Mouse (Mus musculus) cerebellum, adult 2 months (tissue): ENCODE results near the gene Snd1. TPM values are rescaled to one million over a fixed set of nuclear protein-coding genes. Genes with fewer than 3 reads are reported as not detected.

ENCODE experiments used
- DNase-seq, 2 experiments: peaks; one replicate each; pipeline ENCODE4 v3.0.0; 2021
- H3K27ac ChIP-seq: fragments of 200-500 bp; 2 replicates; pipeline ENCODE4 v1.5.1; 2012; ENCODE audit warnings: low read length, control low read depth, inconsistent platforms; ENCODE audit not compliant: insufficient read depth
- H3K27me3 ChIP-seq: fragments of 200-500 bp; 2 replicates; pipeline ENCODE4 v1.6.1; 2012; ENCODE audit warnings: inconsistent platforms, mild to moderate bottlenecking, low read length, moderate library complexity; ENCODE audit not compliant: control insufficient read depth, insufficient read depth
- H3K4me1 ChIP-seq: fragments of 200-500 bp; 2 replicates; pipeline ENCODE4 v1.6.1; 2011; ENCODE audit warnings: low read length; ENCODE audit not compliant: control insufficient read depth, insufficient read depth
- H3K4me3 ChIP-seq: fragments of 200-500 bp; replicated peaks from 2 replicates; pipeline ENCODE3; 2011; ENCODE audit warnings: mild to moderate bottlenecking, low read depth, low read length, control low read depth; ENCODE audit not compliant: insufficient read depth
- CTCF ChIP-seq: fragments of 200-500 bp; IDR thresholded peaks from 2 replicates; pipeline ENCODE4 v1.5.1; 2011; ENCODE audit warnings: low read depth, mild to moderate bottlenecking, control low read depth, low read length, moderate library complexity, borderline replicate concordance; ENCODE audit not compliant: insufficient read depth
- POLR2A ChIP-seq: fragments of 200-500 bp; IDR thresholded peaks from 2 replicates; pipeline ENCODE4 v1.6.1; 2011; ENCODE audit warnings: low read length, control low read depth, borderline replicate concordance; ENCODE audit not compliant: insufficient read depth
- WGBS: fragments of 180-500 bp; shearing (Covaris S2); methylation state at CpG from one replicate; pipeline ENCODE4 v1.1.7; 2018; 5-methylcytosine and 5-hydroxymethylcytosine counted together
- polyA plus RNA-seq: library from polyadenylated mRNA; depleted of rRNA; stranded (reverse); fragments of >200 nt; gene quantifications from 2 replicates; pipeline ENCODE4 v1.2.3, GENCODE M21; 2012

Gene Snd1
- polyA plus RNA-seq, 1 experiment: 57.0 TPM

DNA sequence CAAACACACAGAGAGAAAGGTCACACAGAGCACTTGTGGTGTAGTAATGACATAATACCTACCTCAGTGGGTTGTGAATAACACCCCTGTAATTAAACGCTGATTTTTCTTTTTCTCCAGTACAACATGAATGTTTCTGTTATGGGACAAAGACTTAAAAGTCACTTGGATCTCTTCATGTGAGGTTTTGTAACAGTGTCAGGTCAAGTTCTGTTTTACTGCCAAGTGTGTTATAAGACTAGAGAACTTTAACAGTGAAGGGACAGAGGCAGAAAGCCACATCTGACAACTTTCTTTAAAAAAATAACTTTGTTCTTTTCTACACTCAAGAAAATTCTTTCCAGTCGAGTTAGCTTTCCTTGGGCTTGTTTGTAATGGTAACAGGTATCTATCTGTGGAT lies 97.0 kb downstream of the Snd1 start:
- WGBS: 88% methylated on average over 2 of the region's 2 CpGs
- peaks cover 5% of the 10 kb centered on the region for H3K4me1 ChIP-seq
- no peak overlapping the region for H3K27ac ChIP-seq
- no peaks in the 10 kb centered on the region for H3K27me3 ChIP-seq
- DNase-seq: no peak
- H3K4me3 ChIP-seq: no peak overlapping the region
- TF ChIP-seq POLR2A: no peak

DNA sequence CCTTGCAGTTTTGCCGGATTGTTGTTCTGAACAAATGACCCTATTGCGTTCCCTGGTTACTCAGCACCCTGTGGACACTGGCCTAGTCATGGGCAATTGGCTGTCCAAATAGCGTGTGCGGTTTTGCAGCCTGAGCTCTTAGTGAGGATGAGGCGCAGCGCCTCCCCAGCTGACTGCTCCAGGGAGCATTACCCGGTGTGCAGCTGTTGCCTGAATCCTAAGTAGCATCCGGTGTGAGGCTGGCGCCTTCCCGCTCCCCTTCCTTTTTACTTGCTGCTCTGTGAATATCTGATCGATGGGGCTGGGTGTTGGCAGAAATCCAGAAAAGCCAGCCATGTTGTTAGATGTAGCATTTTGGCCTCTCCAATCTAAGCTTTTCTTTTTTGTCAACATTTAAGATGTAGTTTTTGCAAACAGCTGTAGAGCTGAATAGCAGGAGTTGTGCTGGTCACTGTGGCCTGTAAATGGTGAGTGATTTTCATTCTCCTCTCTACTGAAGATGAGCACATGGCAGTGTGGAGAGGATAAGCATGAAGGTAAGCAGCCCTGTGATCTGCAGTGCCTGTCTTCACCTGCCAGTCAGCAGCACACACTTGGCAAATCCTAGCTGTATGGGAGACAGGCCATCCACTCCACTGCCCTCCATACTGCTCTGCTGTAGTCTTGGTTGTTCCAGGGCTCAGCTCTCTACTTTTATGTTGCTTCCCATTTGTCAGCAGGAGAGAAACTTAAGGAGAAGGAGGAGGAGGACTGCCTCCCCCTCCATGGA lies 98.2 kb downstream of the Snd1 start:
- Histone ChIP-seq H3K27me3 (no peaks in the 10 kb centered on the region), H3K4me3 (no peak overlapping the region), H3K27ac (no peak overlapping the region), H3K4me1 (peaks cover 6% of the 10 kb centered on the region; the same call in 1 of the 2 replicates)
- WGBS: 69% methylated on average over 11 of the region's 11 CpGs
- no peak for TF ChIP-seq CTCF
- TF ChIP-seq POLR2A: no peak
- peak in 1 of 2 experiments; percentile 24 for DNase-seq

DNA sequence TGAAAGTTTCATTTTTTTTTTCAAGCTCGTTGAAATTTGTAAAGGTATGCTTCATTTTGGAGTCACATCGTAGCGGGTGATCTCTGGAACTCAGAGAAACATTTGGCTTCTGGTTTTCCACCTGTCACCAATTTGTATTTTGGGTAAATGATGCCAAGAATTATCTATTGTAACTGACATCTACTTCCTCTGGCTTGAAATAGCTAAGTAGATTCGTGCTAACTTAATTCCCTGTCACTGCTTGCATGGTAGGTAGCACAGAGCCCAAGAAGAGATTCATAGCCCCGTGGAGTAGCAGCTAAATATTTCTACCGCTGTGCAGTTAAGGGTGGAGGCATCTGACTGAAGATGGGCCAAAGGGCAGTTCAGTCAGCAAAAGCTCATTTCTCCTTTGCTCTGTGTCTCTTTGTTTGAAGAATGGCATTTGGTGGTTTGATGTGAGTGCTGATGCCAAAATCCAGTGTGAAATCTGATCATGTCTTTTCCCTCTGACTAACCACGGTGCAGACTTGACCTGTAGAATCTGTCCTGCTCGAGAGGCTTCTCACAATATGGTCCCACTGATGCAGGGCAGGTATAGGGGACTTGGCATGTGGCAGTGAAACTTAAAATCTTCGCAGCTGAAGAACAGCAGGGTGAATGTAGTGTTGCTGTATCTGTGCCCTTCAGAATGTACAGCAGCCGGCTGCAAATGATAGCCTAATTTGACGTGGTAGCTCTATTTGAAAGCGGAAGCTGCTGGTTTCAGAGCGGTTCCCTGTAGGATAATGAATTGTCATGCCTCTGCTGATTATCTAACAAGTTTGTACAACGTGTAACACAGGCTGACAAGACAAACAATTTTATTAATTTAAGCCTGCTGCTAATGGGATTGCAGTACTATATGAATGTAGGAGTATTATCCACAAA lies 101.7 kb downstream of the Snd1 start:
- peak overlapping the region; percentile 30 for H3K27ac ChIP-seq
- H3K4me1 ChIP-seq: peaks cover 8% of the 10 kb centered on the region; the same call in 1 of the 2 replicates
- DNase-seq: peak; percentile 59 to 84
- TF ChIP-seq CTCF: no peak
- TF ChIP-seq POLR2A: no peak
- 12% methylated on average over 14 of the region's 14 CpGs for WGBS
- no peak overlapping the region for H3K4me3 ChIP-seq
- H3K27me3 ChIP-seq: no peaks in the 10 kb centered on the region

DNA sequence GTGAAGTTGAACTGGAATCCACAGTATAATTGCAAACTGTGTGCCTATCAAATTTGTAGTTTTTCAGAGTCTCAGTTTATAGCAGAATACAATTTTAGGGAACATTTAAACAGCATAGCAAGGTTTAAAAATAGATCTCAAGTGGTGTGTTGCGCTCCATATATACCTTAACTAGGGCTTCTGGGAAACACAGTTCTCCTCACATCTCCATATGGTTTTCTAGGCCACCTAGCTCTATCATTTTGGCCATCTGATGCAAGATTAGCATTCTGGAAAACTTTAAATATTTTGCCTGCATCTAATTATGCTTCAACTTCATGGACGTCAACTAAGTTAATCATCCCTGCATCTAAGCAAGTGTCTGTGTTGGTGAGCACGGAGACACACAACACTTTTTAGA lies 107.9 kb downstream of the Snd1 start:
- DNase-seq: no peak
- peaks cover 3% of the 10 kb centered on the region; the same call in 1 of the 2 replicates for H3K4me1 ChIP-seq
- TF ChIP-seq POLR2A (no peak), CTCF (no peak)
- no peak overlapping the region for H3K4me3 ChIP-seq
- no peak overlapping the region for H3K27ac ChIP-seq
- H3K27me3 ChIP-seq: no peaks in the 10 kb centered on the region
- over 99% methylated on average over 3 of the region's 3 CpGs for WGBS

DNA sequence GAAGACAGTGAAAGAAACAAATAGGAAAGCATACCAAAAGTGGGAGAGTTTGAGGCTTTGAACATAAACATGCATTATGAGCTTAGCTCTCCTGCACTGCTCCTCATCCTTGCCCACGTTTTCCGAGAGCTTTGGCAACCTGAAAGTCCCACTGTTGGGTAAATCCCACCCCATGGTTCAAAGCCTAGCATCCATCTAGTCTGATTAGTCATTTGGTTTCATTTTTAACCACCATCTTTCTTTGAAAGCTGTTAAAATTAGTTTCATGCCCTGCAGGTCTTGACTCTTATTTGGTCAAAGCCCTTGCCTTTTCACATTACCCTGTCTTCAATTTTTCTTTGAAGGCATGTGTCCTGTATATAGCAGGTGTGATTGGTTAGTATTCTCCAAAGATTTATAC lies 108.5 kb downstream of the Snd1 start:
- no peak overlapping the region for H3K27ac ChIP-seq
- WGBS: 97% methylated on average over 2 of the region's 2 CpGs
- TF ChIP-seq POLR2A (no peak), CTCF (no peak)

DNA sequence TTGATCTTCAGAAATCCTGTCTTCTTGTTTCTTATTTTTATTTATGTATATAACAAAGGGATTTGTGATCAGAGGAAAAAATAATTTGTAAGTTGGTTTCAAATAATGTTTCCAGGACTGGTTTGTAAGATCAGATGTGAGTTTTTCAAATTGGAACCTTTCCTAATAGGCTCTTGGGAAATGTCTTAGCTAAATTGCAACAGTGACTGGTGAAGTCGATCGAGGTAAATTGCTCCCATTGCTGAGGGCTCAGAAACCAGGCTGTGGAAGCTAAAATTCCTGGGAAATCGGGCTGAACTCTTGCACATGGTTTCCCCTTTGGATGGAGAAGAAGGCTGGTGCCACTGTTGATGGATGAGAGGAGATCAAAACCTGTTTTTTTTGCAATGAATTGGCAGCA lies 111.9 kb downstream of the Snd1 start:
- TF ChIP-seq CTCF: no peak
- no peak for TF ChIP-seq POLR2A
- H3K4me1 ChIP-seq: no peaks in the 10 kb centered on the region
- no peaks in the 10 kb centered on the region for H3K27me3 ChIP-seq
- H3K27ac ChIP-seq: no peak overlapping the region
- WGBS: 77% methylated on average over 3 of the region's 3 CpGs
- DNase-seq: no peak
- H3K4me3 ChIP-seq: no peak overlapping the region

More for the DNA sequence above, 108.5 kb downstream of the Snd1 start:
- Histone ChIP-seq H3K4me1 (no peaks in the 10 kb centered on the region; the same call in 1 of the 2 replicates), H3K27me3 (no peaks in the 10 kb centered on the region), H3K4me3 (no peak overlapping the region)
- DNase-seq: no peak

DNA sequence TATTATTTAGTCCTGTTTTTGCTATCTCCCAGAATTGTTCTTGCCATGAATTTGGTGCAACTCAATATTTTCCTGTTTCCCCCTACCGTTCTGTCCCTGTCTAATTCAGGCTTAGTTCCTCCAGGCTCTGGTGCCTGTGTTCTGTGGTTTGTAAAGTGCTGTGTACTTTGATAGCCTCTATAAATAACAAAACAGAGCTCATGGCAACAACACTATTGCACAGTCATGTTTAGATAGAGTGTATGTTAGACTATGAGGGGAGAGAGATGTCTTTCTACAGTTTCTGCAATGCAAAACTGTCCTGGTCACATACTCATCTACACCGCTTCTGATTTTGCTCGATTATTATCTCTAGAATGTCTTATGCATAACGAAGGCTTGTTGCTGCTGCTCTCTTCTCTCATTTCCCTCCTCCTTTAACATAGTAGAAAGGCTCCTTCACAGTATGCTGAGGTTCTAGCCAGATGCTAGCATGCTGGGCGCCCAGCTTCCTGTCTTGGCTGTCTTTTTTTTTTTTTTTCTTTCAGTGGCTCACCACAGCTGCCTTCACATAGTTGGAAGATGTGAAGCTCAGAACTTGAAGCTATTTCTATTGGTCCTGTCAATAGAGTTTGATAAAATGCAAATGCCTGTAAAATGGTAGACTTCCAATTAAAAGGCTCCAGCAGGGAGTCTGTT lies 113.7 kb downstream of the Snd1 start:
- Histone ChIP-seq H3K4me3 (no peak overlapping the region), H3K27me3 (no peaks in the 10 kb centered on the region), H3K4me1 (no peaks in the 10 kb centered on the region; the same call in 1 of the 2 replicates), H3K27ac (no peak overlapping the region)
- no peak for DNase-seq
- TF ChIP-seq CTCF (no peak), POLR2A (no peak)
- 86% methylated on average over 5 of the region's 5 CpGs for WGBS
